In the genomic region with DNA sequence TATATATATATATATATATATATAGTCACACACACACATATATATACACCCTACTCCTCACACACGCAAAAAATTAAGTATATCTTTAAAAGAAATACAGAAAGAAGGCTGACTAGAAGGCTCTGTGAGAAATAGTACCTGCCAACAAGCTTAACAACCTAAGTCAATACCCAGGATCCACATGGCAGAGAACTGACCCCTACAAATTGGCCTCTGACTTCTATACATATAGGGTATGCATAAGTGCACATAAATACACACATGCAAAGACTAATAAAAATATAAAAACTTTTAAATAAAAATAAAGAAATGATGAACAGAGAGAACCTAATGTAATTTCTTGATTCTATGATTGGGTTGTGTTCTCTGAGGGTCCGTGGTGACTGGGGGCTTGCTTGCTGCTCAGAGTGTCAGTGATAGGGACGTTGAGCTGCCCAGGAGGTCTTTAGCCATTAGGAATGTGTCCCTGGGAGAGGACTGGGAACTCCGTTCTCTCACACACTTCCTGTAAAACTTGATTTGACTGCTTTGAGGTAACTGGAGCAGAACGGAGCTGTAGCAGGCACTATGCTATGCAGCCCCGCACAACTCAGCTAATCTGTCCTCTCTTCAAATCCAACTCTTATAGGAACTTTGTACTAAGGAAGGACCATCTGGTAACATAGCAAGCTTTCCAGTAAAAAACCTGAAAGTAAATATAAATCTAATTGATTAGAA, we compare ENCODE assay signal across 23 mouse cellular contexts. TPM values are rescaled to one million over a fixed set of nuclear protein-coding genes. Genes with fewer than 3 reads are reported as not detected.
DNase-seq lines count a peak whose midpoint lies in the region; ATAC-seq and TF ChIP-seq lines count a peak whose summit lies in the region.
"Had no signal": no experiment of that assay in that cellular context is flagged by ENCODE, and none has a peak within 500 bp of the region (broad histone marks: within the 10 kb centered on the region; RNA-seq: fewer than 3 reads in every experiment).

No protein-coding gene starts in this region.

- in situ Hi-C loops in Patski (cut with MboI; ENCODE audit: low pct_unique_long_range_greater_than_20kb), result no loop called here

- H3K36me3 ChIP-seq in embryonic facial prominence, embryonic 11.5 days (replicated peaks; ENCODE audit: control insufficient read depth, insufficient read depth, low read depth, low read length), result no peaks in the 10 kb centered on the region
- no peaks in the 10 kb centered on the region for H3K36me3 ChIP-seq in embryonic facial prominence, embryonic 10.5 days (replicated peaks)
- H3K36me3 ChIP-seq in kidney, embryonic 16.5 days (ENCODE audit: insufficient read depth, low read length), result no peaks in the 10 kb centered on the region
- H3K36me3 ChIP-seq: forebrain, embryonic 10.5 days; heart, embryonic 10.5 days; heart, embryonic 13.5 days had no signal

- no peaks in the 10 kb centered on the region for H3K4me1 ChIP-seq in embryonic facial prominence, embryonic 11.5 days (ENCODE audit: control insufficient read depth, insufficient read depth, low read length)
- H3K4me1 ChIP-seq in embryonic facial prominence, embryonic 10.5 days, result no peaks in the 10 kb centered on the region
- no peaks in the 10 kb centered on the region for H3K4me1 ChIP-seq in kidney, embryonic 16.5 days (ENCODE audit: insufficient read depth, low read length)
- H3K4me1 ChIP-seq: forebrain, embryonic 10.5 days; forebrain, embryonic 13.5 days; heart, embryonic 13.5 days had no signal

- POLR2A ChIA-PET in Patski (lab: Charles Lee), result no interaction called here

- no peak overlapping the region for H3K4me3 ChIP-seq in embryonic facial prominence, embryonic 11.5 days (ENCODE audit: low read depth, low read length)
- no peak overlapping the region for H3K4me3 ChIP-seq in embryonic facial prominence, embryonic 10.5 days
- H3K4me3 ChIP-seq in kidney, embryonic 16.5 days (ENCODE audit: low read length), result no peak overlapping the region
- H3K4me3 ChIP-seq: forebrain, embryonic 10.5 days; forebrain, embryonic 13.5 days; heart, adult 2 months; heart, embryonic 10.5 days; heart, embryonic 13.5 days had no signal

- 0 out of 2 replicates have a peak, but pooled peaks have one; percentile 18 for ATAC-seq in embryonic facial prominence, embryonic 11.5 days (replicated peaks; ENCODE audit: insufficient number of reproducible peaks, low FRiP score, low TSS enrichment, low read depth)
- ATAC-seq in kidney, embryonic 16.5 days (ENCODE audit: low FRiP score, low TSS enrichment), result peak; percentile 97
- ATAC-seq in Patski, result peak; percentile 81
- ATAC-seq: forebrain, embryonic 13.5 days; forebrain, embryonic 16.5 days; hindbrain, postnatal 0 days had no signal

- CTCF ChIA-PET in Patski (lab: Charles Lee), result interaction anchor here (1.0 to 1.5 kb wide), 5 partner anchors 9 to 133 kb away, joined by 3 to 6 read pairs (median 4); no protein-coding TSS in a partner anchor

- DNase-seq in embryonic facial prominence, embryonic 11.5 days (ENCODE audit: low spot score), result no peak
- no peak for DNase-seq in embryonic facial prominence, embryonic 10.5 days (ENCODE audit: low spot score)
- DNase-seq in kidney, adult 8-10 months, result no peak
- DNase-seq in Patski (ENCODE audit: low read depth, low spot score), result no peak
- DNase-seq in thymus, postnatal 25 days, result no peak
- DNase-seq: adrenal gland, postnatal 10 days; adrenal gland, postnatal 36 days; cerebellum, adult 2 months; cerebellum, adult 9-11 months; cerebellum, postnatal 25 days; gastrocnemius, postnatal 10 days; gastrocnemius, postnatal 36 days; heart, adult 2 months; heart, postnatal 14 days; heart, postnatal 4 days had no signal

- no peak for TF ChIP-seq CTCF in Patski (IDR thresholded peaks at IDR 0.05)

- no peak overlapping the region for H3K4me2 ChIP-seq in embryonic facial prominence, embryonic 11.5 days (ENCODE audit: low read depth, low read length)
- no peak overlapping the region for H3K4me2 ChIP-seq in kidney, embryonic 16.5 days (replicated peaks; ENCODE audit: low read depth, low read length)
- H3K4me2 ChIP-seq: forebrain, embryonic 13.5 days; heart, embryonic 13.5 days; hindbrain, embryonic 14.5 days had no signal

- H3K9ac ChIP-seq in embryonic facial prominence, embryonic 11.5 days (replicated peaks; ENCODE audit: low read length), result no peak overlapping the region
- H3K9ac ChIP-seq in kidney, embryonic 16.5 days (replicated peaks; ENCODE audit: low read length), result no peak overlapping the region
- H3K9ac ChIP-seq: forebrain, embryonic 13.5 days; heart, embryonic 13.5 days; hindbrain, embryonic 14.5 days had no signal

- 59% methylated on average over 6 of the region's 6 CpGs for WGBS in embryonic facial prominence, embryonic 11.5 days
- WGBS in embryonic facial prominence, embryonic 10.5 days, result 67% methylated on average over 6 of the region's 6 CpGs
- 46% methylated on average over 6 of the region's 6 CpGs for WGBS in kidney, embryonic 16.5 days

- H3K9me3 ChIP-seq in embryonic facial prominence, embryonic 11.5 days (replicated peaks; ENCODE audit: control insufficient read depth, low read length), result no peaks in the 10 kb centered on the region
- H3K9me3 ChIP-seq in embryonic facial prominence, embryonic 10.5 days, result no peaks in the 10 kb centered on the region
- H3K9me3 ChIP-seq in kidney, embryonic 16.5 days (ENCODE audit: low read length), result no peaks in the 10 kb centered on the region
- H3K9me3 ChIP-seq: forebrain, embryonic 10.5 days; forebrain, embryonic 13.5 days; heart, embryonic 10.5 days; heart, embryonic 13.5 days had no signal

- H3K27me3 ChIP-seq in embryonic facial prominence, embryonic 11.5 days (ENCODE audit: control insufficient read depth, insufficient read depth, low read length), result no peaks in the 10 kb centered on the region
- H3K27me3 ChIP-seq in embryonic facial prominence, embryonic 10.5 days (replicated peaks; ENCODE audit: low read depth, poor library complexity, severe bottlenecking), result no peaks in the 10 kb centered on the region
- no peaks in the 10 kb centered on the region for H3K27me3 ChIP-seq in kidney, embryonic 16.5 days (ENCODE audit: insufficient read depth, low read length)
- H3K27me3 ChIP-seq in Patski, result no peaks in the 10 kb centered on the region
- H3K27me3 ChIP-seq: forebrain, embryonic 13.5 days; heart, embryonic 13.5 days had no signal

- H3K27ac ChIP-seq in embryonic facial prominence, embryonic 11.5 days (replicated peaks; ENCODE audit: low read depth, low read length), result no peak overlapping the region
- H3K27ac ChIP-seq in embryonic facial prominence, embryonic 10.5 days (replicated peaks), result no peak overlapping the region
- no peak overlapping the region for H3K27ac ChIP-seq in kidney, embryonic 16.5 days (ENCODE audit: low read length)
- H3K27ac ChIP-seq: forebrain, embryonic 10.5 days; forebrain, embryonic 13.5 days; heart, adult 2 months; heart, embryonic 10.5 days; heart, embryonic 13.5 days; hindbrain, embryonic 14.5 days; hindbrain, postnatal 0 days had no signal

RNA-seq across cellular contexts. Expression of a gene that starts 17.5 kb away (rescaled TPM):
- polyA plus RNA-seq in embryonic facial prominence, embryonic 11.5 days (2014; fragmentation: Nextera tagmentation; extraction: Ambion mirVana), result 6.4 and 6.7 TPM in 2 replicates
- 5.0 TPM in 2 replicates for polyA plus RNA-seq in embryonic facial prominence, embryonic 10.5 days (2016; fragmentation: Nextera tagmentation; extraction: Ambion mirVana)
- 28.8 and 29.0 TPM in 2 replicates for polyA plus RNA-seq in kidney, embryonic 16.5 days (2015; fragmentation: Nextera tagmentation; extraction: Ambion mirVana)
- polyA plus RNA-seq in Patski (2021), result not detected

Comparison
In these comparisons a context has a peak if more than half of its experiments do, and no peak if none do; other contexts are left out.
1. ATAC-seq: peak in every context shown above with its lines; median percentile 97 in kidney, embryonic 16.5 days; 81 in Patski; 18 in embryonic facial prominence, embryonic 11.5 days.